Mouse (Mus musculus) embryonic facial prominence, embryonic 11.5 days (tissue): Measurements from ENCODE around the gene Smoc2. TPM values are rescaled to one million over a fixed set of nuclear protein-coding genes. Genes with fewer than 3 reads are reported as not detected.

Experiments used
- ATAC-seq: fragments of 200-750 bp; cut with Nextera tagmentation; replicated peaks from 2 replicates; pipeline ENCODE4 v1.8.0; 2017; ENCODE audit warnings: low read depth; ENCODE audit not compliant: insufficient number of reproducible peaks, low FRiP score, low TSS enrichment
- DNase-seq: peaks from one replicate; pipeline ENCODE4 v3.0.0-alpha.2; 2015; ENCODE audit warnings: low spot score
- H3K27ac ChIP-seq: fragments of 300-500 bp; sonication (generic); replicated peaks from 2 replicates; pipeline ENCODE4 v1.5.1; 2014; ENCODE audit warnings: mild to moderate bottlenecking, low read depth, low read length, control low read depth
- H3K27me3 ChIP-seq: fragments of 300-500 bp; sonication (generic); 2 replicates; pipeline ENCODE4 v1.6.1; 2014; ENCODE audit warnings: mild to moderate bottlenecking, low read length, moderate library complexity, mixed read lengths; ENCODE audit not compliant: control insufficient read depth, insufficient read depth
- H3K36me3 ChIP-seq: fragments of 300-500 bp; sonication (generic); replicated peaks from 2 replicates; pipeline ENCODE4 v1.6.1; 2014; ENCODE audit warnings: low read depth, mild to moderate bottlenecking, low read length, moderate library complexity, mixed read lengths; ENCODE audit not compliant: control insufficient read depth, insufficient read depth
- H3K4me1 ChIP-seq: fragments of 300-500 bp; sonication (generic); 2 replicates; pipeline ENCODE4 v1.6.1; 2014; ENCODE audit warnings: low read length, mixed read lengths; ENCODE audit not compliant: control insufficient read depth, insufficient read depth
- H3K4me2 ChIP-seq: fragments of 300-500 bp; sonication (generic); 2 replicates; pipeline ENCODE4 v1.6.1; 2014; ENCODE audit warnings: low read depth, mild to moderate bottlenecking, control low read depth, low read length, moderate library complexity
- H3K4me3 ChIP-seq: fragments of 300-500 bp; sonication (generic); 2 replicates; pipeline ENCODE4 v1.5.1; 2014; ENCODE audit warnings: low read depth, low read length, control low read depth
- H3K9ac ChIP-seq: fragments of 300-500 bp; sonication (generic); replicated peaks from 2 replicates; pipeline ENCODE4 v1.6.1; 2014; ENCODE audit warnings: mild to moderate bottlenecking, control low read depth, low read length
- H3K9me3 ChIP-seq: fragments of 300-500 bp; sonication (generic); replicated peaks from 2 replicates; pipeline ENCODE4 v1.6.1; 2016; ENCODE audit warnings: mild to moderate bottlenecking, low read length, inconsistent platforms, mixed read lengths; ENCODE audit not compliant: control insufficient read depth
- WGBS: fragments of 180-500 bp; shearing (Covaris S2); extraction: QIAGEN DNeasy Blood & Tissue Kit; methylation state at CpG from one replicate; pipeline ENCODE4 v1.1.7; 2014; 5-methylcytosine and 5-hydroxymethylcytosine counted together
- polyA plus RNA-seq: library from polyadenylated mRNA; unstranded; fragments of >200 nt; fragmentation: Nextera tagmentation; extraction: Ambion mirVana; gene quantifications from 2 replicates; pipeline ENCODE4 v1.2.1, GENCODE M21; 2014

The Smoc2 gene
- polyA plus RNA-seq, 1 experiment from 2014 or later = 45.0 TPM

- H3K27me3 ChIP-seq = no peaks in the 10 kb centered on the region
- H3K36me3 ChIP-seq = no peaks in the 10 kb centered on the region
- no peak overlapping the region for H3K4me3 ChIP-seq
- DNase-seq (no peak), ATAC-seq (no peak)
- no peaks in the 10 kb centered on the region for H3K4me1 ChIP-seq
- no peak overlapping the region for H3K27ac ChIP-seq
- no peaks in the 10 kb centered on the region for H3K9me3 ChIP-seq
- 85% methylated on average over 7 of the region's 7 CpGs for WGBS
- H3K4me2 ChIP-seq = no peak overlapping the region
- no peak overlapping the region for H3K9ac ChIP-seq
Observed at GRCm38 (mm10) chr17:14257799-14258520, 21.3 kb upstream of the Smoc2 start.

GRCm38 (mm10) chr17:14258906-14259305, 20.4 kb upstream of the Smoc2 start:
- Histone ChIP-seq H3K9me3 (no peaks in the 10 kb centered on the region), H3K4me1 (no peaks in the 10 kb centered on the region), H3K27ac (no peak overlapping the region), H3K27me3 (no peaks in the 10 kb centered on the region), H3K36me3 (no peaks in the 10 kb centered on the region), H3K4me2 (no peak overlapping the region), H3K9ac (no peak overlapping the region), H3K4me3 (no peak overlapping the region)
- 39% methylated on average over 6 of the region's 6 CpGs for WGBS
- ATAC-seq = no peak
- no peak for DNase-seq

- WGBS = 79% methylated on average over 3 of the region's 3 CpGs
- Histone ChIP-seq H3K27ac (no peak overlapping the region), H3K9me3 (no peaks in the 10 kb centered on the region), H3K4me2 (no peak overlapping the region), H3K9ac (no peak overlapping the region), H3K4me3 (no peak overlapping the region), H3K27me3 (no peaks in the 10 kb centered on the region), H3K4me1 (no peaks in the 10 kb centered on the region), H3K36me3 (no peaks in the 10 kb centered on the region)
- no peak for DNase-seq
- no peak for ATAC-seq
Observed at GRCm38 (mm10) chr17:14260966-14261365, 18.3 kb upstream of the Smoc2 start.

- H3K4me1 ChIP-seq = no peaks in the 10 kb centered on the region
- H3K4me3 ChIP-seq = no peak overlapping the region
- 85% methylated on average over 10 of the region's 10 CpGs for WGBS
- no peak overlapping the region for H3K27ac ChIP-seq
- no peaks in the 10 kb centered on the region for H3K36me3 ChIP-seq
- H3K9ac ChIP-seq = no peak overlapping the region
- H3K9me3 ChIP-seq = no peaks in the 10 kb centered on the region
- ATAC-seq (no peak), DNase-seq (no peak)
- no peaks in the 10 kb centered on the region for H3K27me3 ChIP-seq
- no peak overlapping the region for H3K4me2 ChIP-seq
Observed at GRCm38 (mm10) chr17:14262217-14262616, 17.1 kb upstream of the Smoc2 start.

GRCm38 (mm10) chr17:14268001-14268400, 11.3 kb upstream of the Smoc2 start:
- no peaks in the 10 kb centered on the region for H3K27me3 ChIP-seq
- 74% methylated on average over 4 of the region's 4 CpGs for WGBS
- no peaks in the 10 kb centered on the region for H3K4me1 ChIP-seq
- ATAC-seq = no peak
- no peak overlapping the region for H3K27ac ChIP-seq
- no peak for DNase-seq
- no peak overlapping the region for H3K4me2 ChIP-seq
- no peaks in the 10 kb centered on the region for H3K9me3 ChIP-seq
- no peak overlapping the region for H3K9ac ChIP-seq
- no peaks in the 10 kb centered on the region for H3K36me3 ChIP-seq
- no peak overlapping the region for H3K4me3 ChIP-seq

GRCm38 (mm10) chr17:14273386-14273785, 5.9 kb upstream of the Smoc2 start:
- Histone ChIP-seq H3K4me3 (no peak overlapping the region), H3K4me2 (no peak overlapping the region), H3K9me3 (no peaks in the 10 kb centered on the region), H3K9ac (no peak overlapping the region), H3K36me3 (no peaks in the 10 kb centered on the region), H3K27ac (no peak overlapping the region), H3K4me1 (no peaks in the 10 kb centered on the region; the same call in 1 of the 2 replicates), H3K27me3 (peaks cover 4% of the 10 kb centered on the region)
- WGBS = 84% methylated on average over 6 of the region's 6 CpGs
- DNase-seq (no peak), ATAC-seq (no peak)

- Histone ChIP-seq H3K9ac (no peak overlapping the region), H3K4me2 (no peak overlapping the region), H3K36me3 (no peaks in the 10 kb centered on the region), H3K27me3 (peaks cover 30% of the 10 kb centered on the region), H3K27ac (no peak overlapping the region), H3K9me3 (no peaks in the 10 kb centered on the region), H3K4me3 (no peak overlapping the region), H3K4me1 (peaks cover 2% of the 10 kb centered on the region)
- ATAC-seq (no peak), DNase-seq (no peak)
- 86% methylated on average over 7 of the region's 7 CpGs for WGBS
Observed at GRCm38 (mm10) chr17:14277310-14277709, 2.0 kb upstream of the Smoc2 start.

- Histone ChIP-seq H3K27ac (no peak overlapping the region), H3K27me3 (peaks cover 33% of the 10 kb centered on the region)
- no peak for ATAC-seq
Observed at GRCm38 (mm10) chr17:14279966-14280300, 627 bp downstream of the Smoc2 start.

More at GRCm38 (mm10) chr17:14279966-14280300, 627 bp downstream of the Smoc2 start:
- under 1% methylated on average over 10 of the region's 10 CpGs for WGBS
- H3K4me3 ChIP-seq = peak overlapping the region; percentile 55
- no peaks in the 10 kb centered on the region for H3K9me3 ChIP-seq
- peak; percentile 3 for DNase-seq
- peak overlapping the region; percentile 44 for H3K9ac ChIP-seq
- no peaks in the 10 kb centered on the region for H3K36me3 ChIP-seq
- H3K4me2 ChIP-seq = peak overlapping the region; percentile 96
- peaks cover 2% of the 10 kb centered on the region for H3K4me1 ChIP-seq
